7 mouse cellular contexts compared by ENCODE assay signal in the genomic region with DNA sequence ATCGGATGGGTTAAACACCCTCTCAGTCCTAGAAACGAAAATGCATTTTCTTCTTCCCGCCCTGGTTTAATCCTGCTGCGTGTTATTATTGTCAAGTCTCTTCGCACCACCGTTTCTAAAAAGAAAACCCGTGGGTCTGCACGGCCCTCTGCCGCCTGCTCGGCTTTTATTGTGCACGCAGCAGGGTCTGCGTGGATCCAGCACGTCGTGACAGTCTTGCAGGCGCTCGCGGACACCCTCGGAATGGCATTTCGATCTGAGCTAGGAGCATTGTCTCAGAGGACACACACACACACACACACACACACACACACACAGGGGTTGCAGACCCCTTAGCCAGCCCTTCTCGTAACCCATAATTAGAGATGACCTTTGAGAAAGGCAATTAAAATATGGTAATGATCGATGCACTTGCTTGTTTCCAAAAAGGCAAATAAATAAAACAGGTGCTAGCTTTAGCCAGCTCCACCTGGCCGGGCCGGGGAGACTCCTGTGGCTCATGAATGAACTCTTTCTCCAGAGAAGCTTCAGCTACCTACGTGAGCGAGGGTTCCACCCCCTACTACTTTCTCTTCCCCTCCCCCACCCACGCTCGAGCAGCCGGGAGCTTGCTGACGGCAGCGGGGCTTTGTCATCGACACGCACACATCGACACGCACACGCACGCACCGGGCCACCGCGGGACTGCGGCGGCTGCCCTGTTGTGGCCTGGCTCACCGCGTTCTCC. TPM values are rescaled to one million over a fixed set of nuclear protein-coding genes. Genes with fewer than 3 reads are reported as not detected.
DNase-seq lines count a peak whose midpoint lies in the region; ATAC-seq and TF ChIP-seq lines count a peak whose summit lies in the region.

No protein-coding gene starts in this region.

- no peaks in the 10 kb centered on the region for H3K36me3 ChIP-seq in lung, embryonic 16.5 days (ENCODE audit: control insufficient read depth, insufficient read depth, low read length)
- no peaks in the 10 kb centered on the region for H3K36me3 ChIP-seq in heart, embryonic 16.5 days (ENCODE audit: control insufficient read depth, insufficient read depth)
- no peaks in the 10 kb centered on the region for H3K36me3 ChIP-seq in liver, embryonic 11.5 days (ENCODE audit: control insufficient read depth, insufficient read depth, low read length)

- H3K4me1 ChIP-seq in lung, embryonic 16.5 days (replicated peaks; ENCODE audit: control insufficient read depth, insufficient read depth, low read length), result peaks cover 18% of the 10 kb centered on the region
- H3K4me1 ChIP-seq in cortical plate, adult 2 months (ENCODE audit: control insufficient read depth, insufficient read depth, low read length), result no peaks in the 10 kb centered on the region
- H3K4me1 ChIP-seq in heart, embryonic 16.5 days (ENCODE audit: control insufficient read depth, insufficient read depth, low read length), result peaks cover 22% of the 10 kb centered on the region
- H3K4me1 ChIP-seq in liver, embryonic 11.5 days (replicated peaks; ENCODE audit: control insufficient read depth, insufficient read depth, low read length), result peaks cover 8% of the 10 kb centered on the region

- no peak for TF ChIP-seq CTCF in cortical plate, adult 2 months (IDR thresholded peaks at IDR 0.05; ENCODE audit: extremely low read depth, insufficient read depth, low read length)

- intact Hi-C loops in gastrocnemius, postnatal 36 days (cut with DNase I), result loop anchor here (5.0 to 10.0 kb wide), 3 partner anchors 69 to 527 kb away; no protein-coding TSS in a partner anchor

- TF ChIP-seq POLR2A in cortical plate, adult 2 months (IDR thresholded peaks at IDR 0.05; ENCODE audit: extremely low read depth, insufficient read depth, low read length), result 0 out of 2 replicates have a peak, but pooled peaks have one; percentile 32

- H3K4me2 ChIP-seq in lung, embryonic 16.5 days (ENCODE audit: low read depth, low read length), result peak overlapping the region; percentile 57
- peak overlapping the region; percentile 69 for H3K4me2 ChIP-seq in heart, embryonic 16.5 days (ENCODE audit: low read depth, low read length)
- H3K4me2 ChIP-seq in liver, embryonic 11.5 days, result peak overlapping the region; percentile 82

- no peak for DNase-seq in lung, postnatal 25 days (ENCODE audit: low spot score)
- peak; percentile 50 for DNase-seq in liver, embryonic 11.5 days (ENCODE audit: low spot score)
- DNase-seq in right cerebral cortex, postnatal 4 days, result peak; percentile 66
- DNase-seq in gastrocnemius, postnatal 36 days, result no peak

- H3K4me3 ChIP-seq in lung, embryonic 16.5 days (ENCODE audit: low read length), result peak overlapping the region; percentile 38
- H3K4me3 ChIP-seq in cortical plate, adult 2 months (ENCODE audit: insufficient read depth, low read length), result peak overlapping the region; percentile 40
- H3K4me3 ChIP-seq in heart, embryonic 16.5 days (ENCODE audit: low read length), result peak overlapping the region; percentile 41
- H3K4me3 ChIP-seq in liver, embryonic 11.5 days (ENCODE audit: low read depth, low read length), result peak overlapping the region; percentile 38

- no peaks in the 10 kb centered on the region for H3K9me3 ChIP-seq in lung, embryonic 16.5 days (ENCODE audit: control insufficient read depth, low read length)
- H3K9me3 ChIP-seq in heart, embryonic 16.5 days (replicated peaks; ENCODE audit: control insufficient read depth, low read length), result no peaks in the 10 kb centered on the region
- no peaks in the 10 kb centered on the region for H3K9me3 ChIP-seq in liver, embryonic 11.5 days (ENCODE audit: control insufficient read depth, low read length)

- H3K27me3 ChIP-seq in lung, embryonic 16.5 days (ENCODE audit: control insufficient read depth, insufficient read depth, low read depth, low read length), result peaks cover 21% of the 10 kb centered on the region
- H3K27me3 ChIP-seq in heart, embryonic 16.5 days (ENCODE audit: control insufficient read depth, insufficient read depth, low read length), result peaks cover 41% of the 10 kb centered on the region
- peaks cover 78% of the 10 kb centered on the region for H3K27me3 ChIP-seq in liver, embryonic 11.5 days (replicated peaks; ENCODE audit: control insufficient read depth, insufficient read depth, low read length)

- H3K9ac ChIP-seq in lung, embryonic 16.5 days (ENCODE audit: low read length), result peak overlapping the region; percentile 44; the same call in 1 of the 2 replicates
- H3K9ac ChIP-seq in heart, embryonic 16.5 days (ENCODE audit: low read length), result peak overlapping the region; percentile 65
- peak overlapping the region; percentile 40 for H3K9ac ChIP-seq in liver, embryonic 11.5 days (ENCODE audit: low read depth, low read length)

- WGBS in lung, embryonic 16.5 days, result 9% methylated on average over 43 of the region's 43 CpGs
- WGBS in heart, embryonic 16.5 days, result 8% methylated on average over 43 of the region's 43 CpGs
- 6% methylated on average over 43 of the region's 43 CpGs for WGBS in liver, embryonic 11.5 days

- no peak overlapping the region for H3K27ac ChIP-seq in lung, embryonic 16.5 days (ENCODE audit: low read length)
- H3K27ac ChIP-seq in cortical plate, adult 2 months (ENCODE audit: insufficient read depth, low read length), result no peak overlapping the region; the same call in 1 of the 2 replicates
- H3K27ac ChIP-seq in heart, embryonic 16.5 days (ENCODE audit: low read length), result no peak overlapping the region
- H3K27ac ChIP-seq in liver, embryonic 11.5 days (ENCODE audit: low read depth, low read length), result no peak overlapping the region

- ATAC-seq in lung, embryonic 16.5 days (ENCODE audit: low read depth), result 0 out of 2 replicates have a peak, but pooled peaks have one; percentile 9
- no peak for ATAC-seq in heart, embryonic 16.5 days (replicated peaks; ENCODE audit: extremely low read depth, insufficient read depth, low FRiP score)
- no peak for ATAC-seq in liver, embryonic 11.5 days (replicated peaks; ENCODE audit: low FRiP score)

RNA-seq across cellular contexts. Expression of a gene that starts 8.7 kb away (rescaled TPM):
- polyA plus RNA-seq in lung, embryonic 16.5 days (2015; fragmentation: Nextera tagmentation; extraction: Ambion mirVana), result 18.5 and 19.7 TPM in 2 replicates
- polyA plus RNA-seq in cortical plate, adult 2 months (2012; rRNA removed), result 17.7 and 18.5 TPM in 2 replicates
- polyA plus RNA-seq in heart, embryonic 16.5 days (2015; fragmentation: Nextera tagmentation; extraction: Ambion mirVana), result 11.5 and 13.5 TPM in 2 replicates
- polyA plus RNA-seq in liver, embryonic 11.5 days (2014; fragmentation: Nextera tagmentation; extraction: Ambion mirVana), result 14.5 and 14.8 TPM in 2 replicates
- total RNA-seq in gastrocnemius, postnatal 36 days (2021), result 10 to 100 TPM; 10.4 to 14.4 TPM

Comparison
In these comparisons a context has a peak if more than half of its experiments do, and no peak if none do; other contexts are left out.
1. DNase-seq: peak in liver, embryonic 11.5 days (single experiment) and right cerebral cortex, postnatal 4 days (single experiment); none in lung, postnatal 25 days (single experiment) and gastrocnemius, postnatal 36 days (0 of 2).
2. Peak in every context shown above with its lines, with median percentiles within 50 percentile points of each other: H3K4me2 ChIP-seq, H3K4me3 ChIP-seq and H3K9ac ChIP-seq.